Mouse (Mus musculus) left cerebral cortex, postnatal 14 days (tissue): ENCODE results near the gene Pcsk7. TPM values are rescaled to one million over a fixed set of nuclear protein-coding genes. Genes with fewer than 3 reads are reported as not detected.

Experiments
- DNase-seq, 2 experiments: peaks; one replicate each; pipeline ENCODE4 v3.0.0; 2021 to 2022; ENCODE audit warnings: low spot score in 2 of 2, mixed read lengths in 1 of 2
- intact Hi-C: fragments of 180-260 bp; cut with DNase I; formaldehyde crosslinking; loops from one replicate; pipeline ENCODE4 v1.15.1; 2025
- total RNA-seq, 2 experiments: library from RNA; stranded (reverse); gene quantifications; 2 replicates each; pipeline ENCODE4 v1.2.3; 2021

The Pcsk7 gene
- total RNA-seq, 2 experiments from 2014 or later: 19.7 to 20.3 TPM

- intact Hi-C loops: no loop called here
- DNase-seq: peak; percentile 63 to 82
Observed at GRCm38 (mm10) chr9:45936883-45937282, 30.6 kb downstream of the Pcsk7 start.

GRCm38 (mm10) chr9:45938088-45938487, 31.8 kb downstream of the Pcsk7 start:
- no peak for DNase-seq
- intact Hi-C loops: no loop called here

DNA sequence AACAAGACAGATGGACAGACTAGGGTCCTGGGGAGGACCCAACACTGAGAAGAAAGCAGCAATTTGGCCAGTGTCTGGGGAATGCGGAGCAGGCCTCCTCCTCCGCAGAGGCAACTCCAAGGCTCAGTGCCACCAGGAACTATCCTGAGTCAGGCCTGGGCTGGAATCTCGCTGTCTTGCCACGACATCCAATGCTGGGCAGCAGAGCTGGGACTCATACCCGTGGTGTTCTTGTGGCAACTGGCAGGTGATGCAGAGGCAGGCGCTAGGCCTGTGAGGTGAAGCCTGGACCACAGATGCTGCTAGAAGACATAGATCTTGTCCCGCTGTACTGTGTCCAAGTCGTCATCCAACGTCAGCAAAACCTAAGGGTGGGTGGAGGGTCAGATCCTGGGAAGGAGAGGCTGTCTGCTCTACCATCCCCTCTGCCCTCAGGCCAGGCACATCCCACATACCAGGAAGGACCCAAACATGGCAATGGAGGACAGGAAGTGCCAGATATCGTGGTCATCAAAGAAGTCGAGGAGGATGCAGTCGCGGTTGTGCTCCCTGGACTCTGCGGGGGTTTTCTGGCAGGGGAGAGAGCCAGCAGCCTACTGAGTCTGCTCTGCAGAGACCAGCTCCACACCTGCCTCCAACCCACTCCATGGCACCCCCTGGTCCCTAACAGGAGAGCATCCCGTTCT, 32.8 kb downstream of the Pcsk7 start:
- intact Hi-C loops: no loop called here
- no peak for DNase-seq

GRCm38 (mm10) chr9:45939794-45940193, 33.5 kb downstream of the Pcsk7 start:
- intact Hi-C loops: no loop called here
- DNase-seq: no peak

GRCm38 (mm10) chr9:45941329-45941888, 35.1 kb downstream of the Pcsk7 start:
- no peak for DNase-seq
- intact Hi-C loops: no loop called here

DNA sequence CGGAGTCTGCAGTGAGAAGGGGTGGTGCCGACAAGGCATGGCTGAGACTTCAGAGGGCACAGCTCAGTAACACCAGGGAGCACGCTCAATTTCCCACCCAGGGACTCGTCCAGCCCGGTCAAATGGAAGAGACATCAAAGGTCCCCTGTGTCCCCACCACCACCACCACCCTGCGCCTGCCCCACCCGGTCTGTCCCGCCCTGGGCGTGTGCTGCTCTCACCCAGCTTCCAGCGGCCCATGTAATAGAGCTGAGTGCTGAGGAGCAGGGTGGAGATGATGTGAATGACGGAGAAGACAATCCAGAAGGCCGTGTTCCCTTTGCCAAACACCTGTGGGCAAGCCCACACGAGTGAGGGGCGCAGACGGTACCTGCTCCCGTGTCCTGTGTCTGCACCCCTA, 36.2 kb downstream of the Pcsk7 start:
- no peak for DNase-seq
- intact Hi-C loops: no loop called here

- DNase-seq: no peak
- intact Hi-C loops: no loop called here
Observed at GRCm38 (mm10) chr9:45942916-45943315, 36.6 kb downstream of the Pcsk7 start.

DNA sequence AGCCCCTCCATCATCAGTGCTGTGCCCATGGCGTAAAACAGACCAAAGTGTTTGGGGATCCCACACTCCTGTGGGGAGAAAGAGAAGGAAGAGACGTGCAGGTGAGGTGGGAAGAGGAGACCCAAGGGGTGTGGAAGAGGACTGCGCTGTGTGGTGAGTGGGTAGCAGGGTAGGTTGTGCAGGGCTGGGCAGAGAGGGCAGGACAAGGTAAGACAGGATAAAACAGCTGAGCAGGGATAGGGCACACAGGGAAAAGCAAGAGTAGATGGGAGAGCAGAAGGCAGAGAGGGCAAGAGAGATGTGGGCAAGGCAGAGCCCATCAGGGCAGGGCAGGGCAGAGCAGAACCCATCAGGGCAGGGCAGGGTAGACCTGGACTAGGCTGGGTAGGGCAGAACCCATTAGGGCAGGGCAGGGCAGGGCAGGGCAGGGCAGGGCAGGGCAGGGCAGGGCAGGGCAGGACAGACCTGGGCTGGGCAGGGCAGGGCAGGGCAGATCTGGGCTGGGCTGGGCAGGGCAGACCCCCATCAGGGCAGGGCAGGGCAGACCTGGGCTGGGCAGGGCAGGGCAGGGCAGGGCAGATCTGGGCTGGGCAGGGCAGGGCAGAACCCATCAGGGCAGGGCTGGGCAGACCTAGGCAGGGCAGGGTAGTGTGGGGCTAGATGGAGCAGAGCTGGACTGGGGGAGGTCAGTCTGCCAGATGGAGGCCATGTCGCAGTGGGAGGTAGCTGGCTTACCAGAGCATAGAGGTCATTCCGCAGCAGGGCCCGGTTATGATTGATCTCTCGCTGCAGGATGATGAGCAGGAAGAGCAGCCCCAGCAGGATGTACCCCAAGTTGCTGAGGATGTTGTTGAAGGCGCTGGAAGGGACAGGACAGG, 37.6 kb downstream of the Pcsk7 start:
- intact Hi-C loops: no loop called here
- no peak for DNase-seq

- intact Hi-C loops: no loop called here
- DNase-seq: no peak
Observed at GRCm38 (mm10) chr9:45944506-45945400, 38.5 kb downstream of the Pcsk7 start.

DNA sequence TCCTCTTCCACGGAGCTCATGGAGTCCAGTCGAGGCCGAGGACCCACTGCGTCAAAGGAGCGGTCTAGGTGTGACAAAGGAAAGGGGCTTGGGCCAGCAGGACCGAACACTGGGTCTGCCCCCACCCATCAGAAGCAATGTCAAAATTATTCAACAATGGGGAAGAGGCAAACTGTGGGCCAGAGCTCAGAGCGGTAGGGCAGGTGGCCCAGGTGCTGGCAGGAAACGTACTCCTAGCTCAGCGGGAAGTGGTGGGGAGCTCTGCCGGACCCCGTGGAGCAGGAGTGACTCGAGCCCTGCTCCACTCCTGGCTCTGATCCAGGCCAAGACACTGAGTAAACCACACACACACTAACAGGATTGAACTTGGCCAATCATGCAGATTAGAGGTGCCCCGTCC, 39.4 kb downstream of the Pcsk7 start:
- DNase-seq: no peak
- intact Hi-C loops: no loop called here

DNA sequence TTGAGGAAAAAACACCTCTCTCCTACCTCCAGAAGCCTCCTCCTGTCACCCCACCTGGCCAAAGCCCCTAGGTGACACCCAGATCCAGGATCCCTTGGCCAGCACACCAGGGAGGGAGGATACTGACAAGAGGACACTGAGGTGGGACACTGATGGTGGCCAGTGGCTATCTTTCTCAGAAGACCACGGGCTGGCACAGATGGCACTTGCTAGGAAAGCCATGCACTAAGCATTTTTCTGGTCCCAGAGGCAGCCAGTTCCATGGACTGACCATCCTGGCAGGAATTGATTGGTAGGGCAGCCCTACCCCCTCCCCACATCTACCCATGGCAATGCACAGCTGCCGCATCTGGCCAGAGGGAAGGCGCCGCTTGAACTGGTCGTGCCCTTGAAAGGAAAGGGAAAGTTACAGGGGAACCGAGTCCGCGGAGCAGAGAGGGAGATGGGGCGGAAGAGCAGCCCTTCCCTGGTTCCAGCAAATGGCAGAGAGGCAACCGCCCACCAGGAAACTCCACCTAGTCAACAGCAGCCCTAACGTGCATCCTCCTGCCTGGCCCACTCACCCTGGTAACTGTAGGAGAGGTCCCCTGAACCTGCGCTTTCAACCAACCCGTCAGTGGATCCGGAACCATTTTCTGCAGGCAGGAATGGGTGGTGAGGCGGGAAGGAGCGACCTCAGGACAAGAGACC, 40.0 kb downstream of the Pcsk7 start:
- intact Hi-C loops: no loop called here
- DNase-seq: no peak

- intact Hi-C loops: no loop called here
Observed at GRCm38 (mm10) chr9:45946872-45947183, 40.5 kb downstream of the Pcsk7 start.

GRCm38 (mm10) chr9:45952057-45952456, 45.8 kb downstream of the Pcsk7 start:
- intact Hi-C loops: no loop called here
- no peak for DNase-seq

More at GRCm38 (mm10) chr9:45946872-45947183, 40.5 kb downstream of the Pcsk7 start:
- no peak for DNase-seq

- intact Hi-C loops: no loop called here
- no peak for DNase-seq
Observed at GRCm38 (mm10) chr9:45952890-45953289, 46.6 kb downstream of the Pcsk7 start.

DNA sequence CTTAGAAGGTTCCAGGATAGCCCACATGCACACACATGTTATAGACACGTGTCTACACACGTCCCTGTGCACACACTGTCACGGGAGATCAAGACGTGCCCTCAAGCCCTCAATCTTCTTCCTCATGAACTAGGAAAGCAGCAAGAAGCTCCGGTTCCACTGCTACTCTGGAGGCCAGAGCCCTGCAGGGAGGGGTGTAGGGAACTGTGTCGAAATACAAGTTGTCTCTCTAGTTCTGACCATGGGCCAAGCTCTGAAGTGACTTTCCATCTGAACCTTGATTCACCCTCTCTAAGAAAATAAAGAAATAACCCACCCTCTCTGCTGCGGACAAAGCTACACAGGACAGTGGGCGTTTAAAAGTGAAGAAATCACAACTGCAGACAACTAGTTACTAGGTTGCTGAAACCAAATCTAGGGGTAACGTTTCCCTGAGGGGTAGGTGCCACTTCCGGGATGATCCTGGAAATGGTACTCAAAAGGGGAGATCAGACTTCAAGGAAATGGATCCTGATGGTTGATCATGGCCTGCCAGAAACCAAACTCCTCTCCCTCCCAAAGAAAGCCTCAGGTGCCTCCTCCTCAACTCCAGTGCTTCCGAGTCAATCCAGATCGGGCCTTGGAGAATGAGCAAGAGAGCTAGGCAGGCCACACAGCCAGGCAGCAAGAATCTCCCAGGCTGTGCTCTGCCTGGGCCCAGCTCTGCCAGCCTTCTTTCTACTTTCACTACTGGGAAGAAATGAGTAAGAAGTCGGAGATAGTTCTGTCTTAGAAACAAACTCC, 47.4 kb downstream of the Pcsk7 start:
- no peak for DNase-seq
- intact Hi-C loops: no loop called here

GRCm38 (mm10) chr9:45954294-45955106, 48.2 kb downstream of the Pcsk7 start:
- DNase-seq: peak; percentile 42 to 55
- intact Hi-C loops: no loop called here

GRCm38 (mm10) chr9:45955107-45955963, 49.0 kb downstream of the Pcsk7 start, which contains the start of gene Sidt2:
Sidt2 (minus strand) TSS chr9:45955258.
- intact Hi-C loops: no loop called here
- peak; percentile 85 to 93 for DNase-seq
